Mouse (Mus musculus) liver, embryonic 13.5 days (tissue): ENCODE results near the gene Tvp23a. TPM values are rescaled to one million over a fixed set of nuclear protein-coding genes. Genes with fewer than 3 reads are reported as not detected.

Source experiments
- ATAC-seq: fragments of 200-750 bp; cut with Nextera tagmentation; 2 replicates; pipeline ENCODE4 v1.8.0; 2017; ENCODE audit warnings: low read depth, mild to moderate bottlenecking, moderate number of reproducible peaks, moderate library complexity
- DNase-seq: peaks from one replicate; pipeline ENCODE4 v3.0.0; 2022
- H3K27ac ChIP-seq: fragments of 300-500 bp; sonication (generic); 2 replicates; pipeline ENCODE4 v1.5.1; 2015; ENCODE audit warnings: moderate library complexity, mild to moderate bottlenecking, inconsistent platforms
- H3K27me3 ChIP-seq: fragments of 300-500 bp; sonication (generic); 2 replicates; pipeline ENCODE4 v1.6.1; 2015; ENCODE audit warnings: mild to moderate bottlenecking, inconsistent platforms
- H3K36me3 ChIP-seq: fragments of 300-500 bp; sonication (generic); 2 replicates; pipeline ENCODE4 v1.6.1; 2015; ENCODE audit warnings: mild to moderate bottlenecking, inconsistent platforms
- H3K4me1 ChIP-seq: fragments of 300-500 bp; sonication (generic); replicated peaks from 2 replicates; pipeline ENCODE4 v1.6.1; 2015; ENCODE audit warnings: inconsistent platforms
- H3K4me2 ChIP-seq: fragments of 300-500 bp; sonication (generic); 2 replicates; pipeline ENCODE4 v1.6.1; 2015; ENCODE audit warnings: inconsistent platforms, mild to moderate bottlenecking, moderate library complexity
- H3K4me3 ChIP-seq: fragments of 300-500 bp; sonication (generic); replicated peaks from 2 replicates; pipeline ENCODE4 v1.5.1; 2015; ENCODE audit warnings: mild to moderate bottlenecking, inconsistent platforms
- H3K9ac ChIP-seq: fragments of 300-500 bp; sonication (generic); 2 replicates; pipeline ENCODE4 v1.6.1; 2015; ENCODE audit warnings: mild to moderate bottlenecking, inconsistent platforms
- H3K9me3 ChIP-seq: fragments of 300-500 bp; sonication (generic); replicated peaks from 2 replicates; pipeline ENCODE4 v1.6.1; 2016; ENCODE audit warnings: inconsistent platforms
- WGBS: fragments of 180-500 bp; shearing (Covaris S2); methylation state at CpG from one replicate; pipeline ENCODE4 v1.1.7; 2015; ENCODE audit not compliant: insufficient replicate concordance; 5-methylcytosine and 5-hydroxymethylcytosine counted together
- polyA plus RNA-seq: library from polyadenylated mRNA; unstranded; fragments of >200 nt; fragmentation: Nextera tagmentation; extraction: Ambion mirVana; gene quantifications from 2 replicates; pipeline ENCODE4 v1.2.1, GENCODE M21; 2015

Gene Tvp23a
- polyA plus RNA-seq, 1 experiment from 2014 or later: 0.81 TPM

GRCm38 (mm10) chr16:10431911-10432310, 15.3 kb downstream of the Tvp23a start:
- 38% methylated on average over 1 of the region's 1 CpGs for WGBS
- no peaks in the 10 kb centered on the region for H3K27me3 ChIP-seq
- H3K4me1 ChIP-seq: no peaks in the 10 kb centered on the region
- no peak overlapping the region for H3K4me3 ChIP-seq
- peaks cover under 1% of the 10 kb centered on the region; the same call in 1 of the 2 replicates for H3K36me3 ChIP-seq
- H3K9me3 ChIP-seq: no peaks in the 10 kb centered on the region
- ATAC-seq: no peak
- no peak for DNase-seq
- H3K27ac ChIP-seq: no peak overlapping the region
- H3K4me2 ChIP-seq: no peak overlapping the region
- H3K9ac ChIP-seq: no peak overlapping the region

GRCm38 (mm10) chr16:10420447-10421054, 26.6 kb downstream of the Tvp23a start:
- Histone ChIP-seq H3K36me3 (peaks cover 99% of the 10 kb centered on the region), H3K4me2 (no peak overlapping the region), H3K4me3 (no peak overlapping the region), H3K27ac (no peak overlapping the region), H3K27me3 (no peaks in the 10 kb centered on the region), H3K9ac (no peak overlapping the region), H3K4me1 (no peaks in the 10 kb centered on the region), H3K9me3 (no peaks in the 10 kb centered on the region)
- ATAC-seq: no peak
- DNase-seq: no peak
- WGBS: 86% methylated on average over 9 of the region's 9 CpGs

DNA sequence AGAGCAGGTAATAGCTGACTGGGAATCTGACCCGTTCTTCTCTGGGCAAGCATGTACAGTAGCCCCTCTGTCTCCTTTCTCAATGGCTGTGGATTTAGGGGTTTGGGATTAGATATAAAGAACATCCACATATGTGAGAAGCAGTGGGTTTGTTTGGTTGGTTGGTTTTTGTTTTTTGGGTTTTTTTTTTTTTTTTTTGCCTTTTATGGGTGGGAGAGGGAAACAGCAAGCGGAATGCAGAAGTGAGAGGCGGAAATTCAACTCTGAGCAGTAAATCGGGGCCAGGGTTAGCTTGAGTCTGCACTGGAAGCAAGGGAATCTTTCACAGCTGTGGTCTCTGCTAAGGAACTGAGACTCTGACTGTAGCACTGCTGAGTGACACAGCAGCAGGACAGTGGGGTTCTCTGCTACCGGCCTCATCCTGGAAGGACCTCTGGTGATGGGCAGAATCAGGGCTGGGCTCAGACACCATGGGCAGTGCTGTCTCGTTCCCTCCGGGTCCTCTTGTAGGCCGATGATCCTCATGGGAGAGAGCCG, 29.4 kb downstream of the Tvp23a start:
- Histone ChIP-seq H3K27me3 (no peaks in the 10 kb centered on the region), H3K36me3 (peaks cover 97% of the 10 kb centered on the region), H3K4me1 (peaks cover 4% of the 10 kb centered on the region), H3K9me3 (no peaks in the 10 kb centered on the region), H3K4me3 (no peak overlapping the region), H3K4me2 (no peak overlapping the region), H3K9ac (no peak overlapping the region), H3K27ac (no peak overlapping the region)
- ATAC-seq: no peak
- 92% methylated on average over 9 of the region's 9 CpGs for WGBS
- no peak for DNase-seq

GRCm38 (mm10) chr16:10416866-10417265, 30.3 kb downstream of the Tvp23a start:
- no peaks in the 10 kb centered on the region for H3K9me3 ChIP-seq
- peaks cover 88% of the 10 kb centered on the region for H3K36me3 ChIP-seq
- no peak for ATAC-seq

GRCm38 (mm10) chr16:10415976-10416375, 31.2 kb downstream of the Tvp23a start:
- no peak for ATAC-seq
- Histone ChIP-seq H3K9me3 (no peaks in the 10 kb centered on the region), H3K36me3 (peaks cover 79% of the 10 kb centered on the region), H3K27ac (no peak overlapping the region), H3K4me2 (no peak overlapping the region), H3K4me1 (peaks cover 17% of the 10 kb centered on the region), H3K27me3 (no peaks in the 10 kb centered on the region), H3K4me3 (no peak overlapping the region), H3K9ac (no peak overlapping the region)
- DNase-seq: no peak
- WGBS: 69% methylated on average over 6 of the region's 6 CpGs

More at GRCm38 (mm10) chr16:10416866-10417265, 30.3 kb downstream of the Tvp23a start:
- Histone ChIP-seq H3K9ac (no peak overlapping the region), H3K27me3 (no peaks in the 10 kb centered on the region), H3K4me1 (peaks cover 10% of the 10 kb centered on the region), H3K4me2 (no peak overlapping the region), H3K4me3 (no peak overlapping the region), H3K27ac (no peak overlapping the region)
- WGBS: 75% methylated on average over 4 of the region's 4 CpGs
- DNase-seq: no peak

DNA sequence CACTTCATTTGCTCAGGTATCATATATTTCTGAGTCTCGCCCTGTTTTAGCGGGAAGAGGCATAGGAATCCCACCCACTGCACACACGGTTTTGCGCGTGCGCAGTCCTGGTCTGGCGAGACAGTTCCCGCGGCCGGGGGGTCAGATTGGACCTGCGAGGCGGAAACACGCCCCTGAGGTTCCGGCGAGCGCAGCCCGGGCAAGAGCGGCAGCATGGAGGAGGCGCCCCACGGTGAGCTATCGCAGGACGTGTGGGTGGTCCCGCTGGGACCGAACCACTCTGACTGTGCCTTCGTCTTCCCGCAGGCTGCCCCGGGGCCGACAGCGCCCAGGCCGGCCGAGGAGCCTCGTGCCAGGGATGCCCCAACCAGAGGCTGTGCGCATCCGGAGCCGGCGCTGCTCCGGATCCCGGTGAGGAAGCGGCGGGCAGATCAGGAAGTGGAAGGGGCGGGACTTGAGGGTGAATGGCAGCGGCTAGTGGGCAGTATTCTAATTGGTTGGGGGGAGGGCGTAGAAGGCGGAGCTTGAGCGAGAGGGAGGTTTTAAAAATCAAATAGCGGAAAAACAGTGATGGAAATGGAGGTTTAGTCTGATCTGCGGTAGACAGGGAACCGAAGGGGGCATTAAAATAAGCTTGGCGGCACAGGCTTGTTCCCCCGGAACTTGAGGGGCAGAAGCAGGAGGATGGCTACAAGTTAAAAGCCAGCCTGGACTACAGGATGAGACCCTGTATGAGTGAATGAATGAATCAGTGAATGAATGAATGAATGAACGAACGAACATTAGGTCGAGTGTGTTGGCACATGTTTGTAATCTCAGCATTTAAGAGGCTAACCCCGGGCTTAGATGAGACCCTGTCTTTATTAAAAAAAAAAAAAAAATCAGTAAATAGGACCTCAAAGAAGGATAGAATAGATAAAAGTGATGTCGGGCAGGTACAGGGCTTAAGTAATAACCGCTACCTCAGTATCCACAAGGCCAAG, 35.1 kb downstream of the Tvp23a start, which contains the start of gene Nubp1:
TSS of gene Nubp1 (plus strand) at position 185 of the 983 bp plus-strand sequence.
- DNase-seq (peak; percentile 93), ATAC-seq (peak; percentile 96)
- Histone ChIP-seq H3K9ac (peak within 1 kb of the TSS; percentile 80), H3K4me1 (peaks cover 20% of the 10 kb centered on the region), H3K27ac (peak within 1 kb of the TSS; percentile 88), H3K27me3 (0 out of 2 replicates have a peak, but pooled peaks cover 3% of the 10 kb centered on the region), H3K4me2 (peak within 1 kb of the TSS; percentile 75), H3K4me3 (peak within 1 kb of the TSS; percentile 74), H3K36me3 (peaks cover 40% of the 10 kb centered on the region), H3K9me3 (no peaks in the 10 kb centered on the region)
- 2% methylated on average over 56 of the region's 56 CpGs for WGBS

- no peak for ATAC-seq
- no peak overlapping the region for H3K27ac ChIP-seq
- H3K4me3 ChIP-seq: no peak overlapping the region
Measured at GRCm38 (mm10) chr16:10399160-10399559, 48.0 kb downstream of the Tvp23a start.

DNA sequence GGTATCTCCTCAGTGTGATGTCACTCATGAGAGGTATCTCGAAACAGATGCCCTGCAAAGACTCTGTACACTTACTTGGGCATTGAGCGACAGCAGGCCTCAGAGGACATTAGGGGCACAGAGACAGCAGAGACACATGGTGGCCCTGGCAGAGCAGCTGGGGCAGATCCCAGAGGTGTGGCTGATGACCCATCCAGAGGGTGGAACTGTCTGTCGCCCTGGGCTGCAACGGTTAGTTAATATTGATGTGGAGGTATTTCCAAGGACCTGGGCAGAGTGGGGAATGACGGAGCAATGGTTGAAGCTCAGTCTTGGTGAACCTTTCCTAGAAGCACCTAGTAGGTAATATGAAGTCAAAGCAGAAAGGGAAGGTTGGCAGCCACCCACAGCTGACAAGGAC, 48.4 kb downstream of the Tvp23a start:
- DNase-seq: no peak
- 63% methylated on average over 5 of the region's 5 CpGs for WGBS
- ATAC-seq: no peak

More at GRCm38 (mm10) chr16:10399160-10399559, 48.0 kb downstream of the Tvp23a start:
- WGBS: 34% methylated on average over 7 of the region's 7 CpGs
- Histone ChIP-seq H3K4me2 (no peak overlapping the region), H3K9ac (no peak overlapping the region), H3K9me3 (no peaks in the 10 kb centered on the region), H3K27me3 (peaks cover 16% of the 10 kb centered on the region), H3K4me1 (no peaks in the 10 kb centered on the region), H3K36me3 (no peaks in the 10 kb centered on the region)
- peak; percentile 48 for DNase-seq

GRCm38 (mm10) chr16:10394699-10395540, 52.2 kb downstream of the Tvp23a start, which contains the start of gene Tekt5:
Gene Tekt5, minus strand, starts transcription at chr16:10395490.
- H3K36me3 ChIP-seq: no peaks in the 10 kb centered on the region
- peak within 1 kb of the TSS; percentile 46 for H3K4me2 ChIP-seq
- ATAC-seq (peak; percentile 36; the same call in 1 of the 2 replicates), DNase-seq (no peak)
- no peak within 1 kb of the TSS for H3K27ac ChIP-seq
- H3K9ac ChIP-seq: no peak within 1 kb of the TSS
- no peak within 1 kb of the TSS for H3K4me3 ChIP-seq
- H3K9me3 ChIP-seq: no peaks in the 10 kb centered on the region
- 0 out of 2 replicates have a peak, but pooled peaks cover 4% of the 10 kb centered on the region for H3K4me1 ChIP-seq
- H3K27me3 ChIP-seq: peaks cover 16% of the 10 kb centered on the region
- WGBS: 14% methylated on average over 37 of the region's 37 CpGs

More for the DNA sequence above, 48.4 kb downstream of the Tvp23a start:
- H3K4me2 ChIP-seq: no peak overlapping the region
- no peaks in the 10 kb centered on the region for H3K36me3 ChIP-seq
- H3K9me3 ChIP-seq: no peaks in the 10 kb centered on the region
- no peak overlapping the region for H3K4me3 ChIP-seq
- no peak overlapping the region for H3K27ac ChIP-seq
- H3K9ac ChIP-seq: no peak overlapping the region
- peaks cover 16% of the 10 kb centered on the region for H3K27me3 ChIP-seq
- H3K4me1 ChIP-seq: no peaks in the 10 kb centered on the region

GRCm38 (mm10) chr16:10392587-10392986, 54.6 kb downstream of the Tvp23a start:
- Histone ChIP-seq H3K9ac (no peak overlapping the region), H3K27ac (no peak overlapping the region), H3K9me3 (no peaks in the 10 kb centered on the region), H3K4me3 (no peak overlapping the region), H3K27me3 (peaks cover 16% of the 10 kb centered on the region), H3K36me3 (no peaks in the 10 kb centered on the region), H3K4me2 (no peak overlapping the region), H3K4me1 (peaks cover 17% of the 10 kb centered on the region)
- DNase-seq (no peak), ATAC-seq (no peak)
- 31% methylated on average over 9 of the region's 9 CpGs for whole genome bisulfite sequencing
